Mouse (Mus musculus) midbrain, embryonic 12.5 days (tissue): ENCODE results near the gene Galc. TPM values are rescaled to one million over a fixed set of nuclear protein-coding genes. Genes with fewer than 3 reads are reported as not detected.

ENCODE experiments used
- ATAC-seq: fragments of 200-750 bp; cut with Nextera tagmentation; 2 replicates; pipeline ENCODE4 v1.8.0; 2017; ENCODE audit warnings: low read depth, moderate TSS enrichment, moderate library complexity; ENCODE audit not compliant: low FRiP score
- H3K27ac ChIP-seq: fragments of 300-500 bp; sonication (generic); replicated peaks from 2 replicates; pipeline ENCODE4 v1.5.1; 2016; ENCODE audit warnings: mild to moderate bottlenecking
- H3K27me3 ChIP-seq: fragments of 300-500 bp; sonication (generic); 2 replicates; pipeline ENCODE4 v1.6.1; 2016; ENCODE audit warnings: mild to moderate bottlenecking
- H3K36me3 ChIP-seq: fragments of 300-500 bp; sonication (generic); 2 replicates; pipeline ENCODE4 v1.6.1; 2016
- H3K4me1 ChIP-seq: fragments of 300-500 bp; sonication (generic); 2 replicates; pipeline ENCODE4 v1.6.1; 2016
- H3K4me2 ChIP-seq: fragments of 300-500 bp; sonication (generic); replicated peaks from 2 replicates; pipeline ENCODE4 v1.6.1; 2016; ENCODE audit warnings: mild to moderate bottlenecking, moderate library complexity
- H3K4me3 ChIP-seq: fragments of 300-500 bp; sonication (generic); 2 replicates; pipeline ENCODE4 v1.5.1; 2016; ENCODE audit warnings: mild to moderate bottlenecking
- H3K9ac ChIP-seq: fragments of 300-500 bp; sonication (generic); replicated peaks from 2 replicates; pipeline ENCODE4 v1.6.1; 2016; ENCODE audit warnings: mild to moderate bottlenecking, moderate library complexity
- H3K9me3 ChIP-seq: fragments of 300-500 bp; sonication (generic); 2 replicates; pipeline ENCODE4 v1.6.1; 2016; ENCODE audit warnings: mild to moderate bottlenecking
- WGBS: fragments of 180-500 bp; shearing (Covaris S2); methylation state at CpG from one replicate; pipeline ENCODE4 v1.1.7; 2016; 5-methylcytosine and 5-hydroxymethylcytosine counted together
- polyA plus RNA-seq: library from polyadenylated mRNA; unstranded; fragments of >200 nt; fragmentation: Nextera tagmentation; extraction: Ambion mirVana; gene quantifications from 2 replicates; pipeline ENCODE4 v1.2.1, GENCODE M21; 2016

The Galc gene
- polyA plus RNA-seq, 1 experiment from 2014 or later, result 13.2 TPM

DNA sequence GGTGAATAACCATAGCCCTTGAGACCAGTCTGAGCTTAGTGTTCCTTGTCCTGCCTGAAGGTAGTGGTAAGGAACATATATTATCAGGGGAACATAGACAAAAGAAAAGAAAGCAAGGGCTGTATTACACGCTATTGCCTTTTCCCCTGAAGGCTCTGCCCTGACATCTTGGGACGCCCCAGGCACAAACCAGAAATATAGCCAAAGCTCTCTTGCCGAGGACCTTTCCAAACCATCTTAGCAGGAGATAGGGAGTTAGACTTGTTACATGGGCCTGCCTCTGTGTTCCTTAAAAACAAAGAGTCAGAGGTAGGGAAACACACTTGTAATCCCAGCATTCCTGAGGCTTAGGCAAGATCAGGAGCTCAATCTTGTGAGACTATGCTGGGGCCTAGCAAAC is 97.4 kb downstream of the Galc start:
- H3K9me3 ChIP-seq, result no peaks in the 10 kb centered on the region
- H3K4me3 ChIP-seq, result no peak overlapping the region
- 80% methylated on average over 3 of the region's 3 CpGs for WGBS
- H3K36me3 ChIP-seq, result no peaks in the 10 kb centered on the region
- no peak overlapping the region for H3K4me2 ChIP-seq
- ATAC-seq, result no peak
- H3K9ac ChIP-seq, result no peak overlapping the region
- no peaks in the 10 kb centered on the region for H3K27me3 ChIP-seq
- no peaks in the 10 kb centered on the region for H3K4me1 ChIP-seq
- no peak overlapping the region for H3K27ac ChIP-seq

DNA sequence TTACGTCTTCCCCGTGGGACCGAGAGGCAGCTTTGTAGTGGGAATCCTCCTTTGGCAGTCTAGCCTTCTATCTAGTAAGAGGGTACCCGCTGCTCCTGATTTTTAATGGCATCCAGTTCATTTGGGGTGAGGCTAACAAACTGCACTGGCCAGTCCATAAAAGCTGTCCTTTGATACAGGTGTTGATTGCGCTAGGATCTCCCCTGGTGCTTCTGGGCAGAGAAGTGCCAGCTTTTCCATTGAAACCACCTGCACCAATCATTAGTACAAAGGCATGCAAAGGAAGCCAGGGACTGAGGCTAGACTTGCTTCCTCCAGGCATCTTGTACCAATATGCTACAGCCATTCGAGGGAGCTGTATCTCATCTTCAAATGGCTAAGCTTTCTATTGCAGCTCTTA is 98.4 kb downstream of the Galc start:
- H3K4me2 ChIP-seq, result no peak overlapping the region
- H3K27me3 ChIP-seq, result no peaks in the 10 kb centered on the region
- H3K9me3 ChIP-seq, result no peaks in the 10 kb centered on the region
- H3K4me3 ChIP-seq, result no peak overlapping the region
- no peaks in the 10 kb centered on the region for H3K4me1 ChIP-seq
- no peak for ATAC-seq
- H3K27ac ChIP-seq, result no peak overlapping the region
- WGBS, result 87% methylated on average over 6 of the region's 6 CpGs
- no peak overlapping the region for H3K9ac ChIP-seq
- H3K36me3 ChIP-seq, result no peaks in the 10 kb centered on the region

Other genes with a start within 250 kb of the Galc start
- 0.43 and 0.52 TPM in 2 replicates for gene Gpr65, start 9.2 kb upstream of the Galc start, polyA plus RNA-seq